In genomic region chr9:45494889-45495288, GRCm38 (mm10) we compare ENCODE assay signal across 32 mouse cellular contexts.
"Had no signal": no experiment of that assay in that cellular context is flagged by ENCODE, and none has a peak within 500 bp of the region (broad histone marks: within the 10 kb centered on the region; RNA-seq: fewer than 3 reads in every experiment).

No protein-coding gene starts in this region.

- DNase-seq: left cerebral cortex, postnatal 4 days; liver; liver, embryonic 13.5 days; liver, postnatal 0 days; lung, adult 18-20 months; lung, adult 2 months; lung, embryonic 14.5 days; lung, postnatal 10 days; lung, postnatal 14 days; lung, postnatal 36 days; lung, postnatal 4 days; midbrain, embryonic 14.5 days had no signal

- H3K9me3 ChIP-seq: limb, embryonic 10.5 days; limb, embryonic 12.5 days; limb, embryonic 13.5 days; limb, embryonic 15.5 days; liver, embryonic 12.5 days; liver, embryonic 13.5 days; liver, embryonic 15.5 days; lung, embryonic 15.5 days; megakaryocyte, embryonic 14.5 days; midbrain, embryonic 10.5 days; midbrain, embryonic 12.5 days; midbrain, embryonic 13.5 days; midbrain, embryonic 15.5 days; neural tube, embryonic 12.5 days had no signal

- H3K9ac ChIP-seq: limb, embryonic 12.5 days; limb, embryonic 13.5 days; limb, embryonic 15.5 days; liver, embryonic 12.5 days; liver, embryonic 13.5 days; liver, embryonic 14.5 days; liver, embryonic 15.5 days; liver, postnatal 0 days; lung, embryonic 14.5 days; lung, embryonic 15.5 days; midbrain, embryonic 12.5 days; midbrain, embryonic 13.5 days; midbrain, embryonic 15.5 days; neural tube, embryonic 12.5 days had no signal

- H3K4me1 ChIP-seq: limb, embryonic 12.5 days; liver, embryonic 13.5 days; liver, embryonic 15.5 days; lung, embryonic 15.5 days had no signal

- H3K4me3 ChIP-seq: limb, embryonic 10.5 days; limb, embryonic 12.5 days; limb, embryonic 13.5 days; limb, embryonic 15.5 days; liver, embryonic 12.5 days; liver, embryonic 13.5 days; liver, embryonic 15.5 days; lung, embryonic 15.5 days; megakaryocyte, embryonic 14.5 days; midbrain, embryonic 10.5 days; midbrain, embryonic 12.5 days; midbrain, embryonic 13.5 days; midbrain, embryonic 15.5 days; myocyte; neural tube, embryonic 12.5 days had no signal

- H3K27ac ChIP-seq: limb, embryonic 10.5 days; limb, embryonic 12.5 days; limb, embryonic 13.5 days; limb, embryonic 15.5 days; liver, embryonic 12.5 days; liver, embryonic 13.5 days; liver, embryonic 14.5 days; liver, embryonic 15.5 days; lung, embryonic 15.5 days; macrophage; midbrain, embryonic 10.5 days; midbrain, embryonic 12.5 days; midbrain, embryonic 13.5 days; midbrain, embryonic 15.5 days; neural tube, embryonic 12.5 days had no signal

- H3K4me2 ChIP-seq: limb, embryonic 12.5 days; limb, embryonic 13.5 days; limb, embryonic 15.5 days; liver, embryonic 11.5 days; liver, embryonic 12.5 days; liver, embryonic 13.5 days; liver, embryonic 15.5 days; lung, embryonic 14.5 days; lung, embryonic 15.5 days; midbrain, embryonic 11.5 days; midbrain, embryonic 12.5 days; midbrain, embryonic 13.5 days; midbrain, embryonic 15.5 days; neural tube, embryonic 12.5 days had no signal

- H3K36me3 ChIP-seq: limb, embryonic 10.5 days; limb, embryonic 12.5 days; limb, embryonic 13.5 days; limb, embryonic 15.5 days; liver, embryonic 12.5 days; liver, embryonic 13.5 days; liver, embryonic 15.5 days; lung, embryonic 15.5 days; midbrain, embryonic 10.5 days; midbrain, embryonic 12.5 days; midbrain, embryonic 13.5 days; midbrain, embryonic 15.5 days; neural tube, embryonic 12.5 days had no signal

- ATAC-seq: liver, embryonic 12.5 days; liver, postnatal 0 days; lung, postnatal 0 days; midbrain, embryonic 13.5 days; midbrain, embryonic 15.5 days; midbrain, embryonic 16.5 days had no signal

- H3K27me3 ChIP-seq: limb, embryonic 12.5 days; limb, embryonic 13.5 days; limb, embryonic 15.5 days; liver, embryonic 13.5 days; liver, embryonic 15.5 days; lung, embryonic 15.5 days; midbrain, embryonic 12.5 days; midbrain, embryonic 13.5 days; midbrain, embryonic 15.5 days; neural tube, embryonic 12.5 days had no signal
